Mouse (Mus musculus): ENCODE results near the gene Wipf3. TPM values are rescaled to one million over a fixed set of nuclear protein-coding genes. Genes with fewer than 3 reads are reported as not detected.

Gene Wipf3
- polyA plus RNA-seq (2016; fragmentation: Nextera tagmentation; extraction: Ambion mirVana), result 1.4 and 2.2 TPM in 2 replicates

DNA sequence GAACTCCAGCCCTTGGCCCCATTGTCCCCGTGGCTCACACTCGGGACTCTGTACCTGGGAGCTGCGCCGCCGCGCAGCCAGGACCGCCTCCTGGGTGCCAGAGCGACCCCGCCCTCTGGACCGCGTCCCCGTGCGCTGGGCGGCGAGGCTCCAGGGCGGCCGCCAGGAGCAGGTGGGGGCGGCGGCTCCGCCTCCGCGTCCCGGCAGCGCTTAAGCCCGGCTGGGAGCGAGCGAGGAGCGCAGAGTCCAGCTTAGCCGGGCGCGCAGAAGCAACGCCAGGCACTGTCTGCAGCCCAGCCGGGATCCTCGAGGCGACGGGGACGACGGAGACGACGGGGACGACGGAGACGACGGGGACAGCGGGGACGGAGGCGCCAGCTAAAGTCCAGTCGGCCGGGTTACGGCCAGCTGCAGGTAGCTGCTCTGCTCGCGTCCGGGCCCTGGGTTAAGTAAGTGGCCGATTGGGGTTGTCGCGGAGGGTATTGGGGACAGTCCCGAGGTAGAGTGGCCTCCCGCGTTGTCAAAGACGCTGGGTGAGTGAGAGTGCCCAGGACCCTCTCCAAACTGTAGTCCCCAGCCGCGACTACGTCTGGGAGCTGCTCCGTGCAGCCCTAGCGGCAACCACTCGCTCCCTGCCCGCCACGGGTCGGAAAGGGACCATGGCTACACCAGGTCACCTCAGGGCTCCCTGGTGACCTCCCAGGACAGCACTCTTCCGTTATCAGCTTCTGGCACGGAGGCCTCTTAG is at the start of gene Wipf3:
Wipf3 (plus strand) TSS at position 157 of the 748 bp plus-strand sequence.
- ATAC-seq (ENCODE audit: insufficient number of reproducible peaks, insufficient read depth, low FRiP score, low TSS enrichment), result peak; percentile 74
- Histone ChIP-seq H3K27ac (no peak within 1 kb of the TSS), H3K9me3 (no peaks in the 10 kb centered on the region), H3K27me3 (peaks cover 32% of the 10 kb centered on the region), H3K4me3 (peak within 1 kb of the TSS; percentile 52), H3K36me3 (no peaks in the 10 kb centered on the region), H3K4me1 (peaks cover 15% of the 10 kb centered on the region; the same call in 1 of the 2 replicates), H3K4me2 (replicated peaks) (peak within 1 kb of the TSS; percentile 96), H3K9ac (peak within 1 kb of the TSS; percentile 60)
- WGBS, result 1% methylated on average over 71 of the region's 71 CpGs

- Histone ChIP-seq H3K4me3 (no peak overlapping the region), H3K9ac (no peak overlapping the region), H3K36me3 (no peaks in the 10 kb centered on the region), H3K4me1 (peaks cover 28% of the 10 kb centered on the region), H3K4me2 (replicated peaks) (no peak overlapping the region), H3K27ac (no peak overlapping the region), H3K27me3 (no peaks in the 10 kb centered on the region), H3K9me3 (no peaks in the 10 kb centered on the region)
- no peak for ATAC-seq (ENCODE audit: insufficient number of reproducible peaks, insufficient read depth, low FRiP score, low TSS enrichment)
- WGBS, result 15% methylated on average over 8 of the region's 8 CpGs
Observed at GRCm38 (mm10) chr6:54382636-54383035, 46.8 kb upstream of the Wipf3 start.

GRCm38 (mm10) chr6:54383893-54384524 is 45.4 kb upstream of the Wipf3 start:
- peaks cover 37% of the 10 kb centered on the region for H3K4me1 ChIP-seq
- H3K36me3 ChIP-seq, result no peaks in the 10 kb centered on the region
- 57% methylated on average over 12 of the region's 12 CpGs for WGBS
- H3K9ac ChIP-seq, result no peak overlapping the region
- H3K4me3 ChIP-seq, result no peak overlapping the region
- no peaks in the 10 kb centered on the region for H3K27me3 ChIP-seq
- ATAC-seq (ENCODE audit: insufficient number of reproducible peaks, insufficient read depth, low FRiP score, low TSS enrichment), result no peak
- no peak overlapping the region for H3K27ac ChIP-seq
- no peak overlapping the region for H3K4me2 ChIP-seq (replicated peaks)
- H3K9me3 ChIP-seq, result no peaks in the 10 kb centered on the region

GRCm38 (mm10) chr6:54384777-54385176 is 44.6 kb upstream of the Wipf3 start:
- Histone ChIP-seq H3K9me3 (no peaks in the 10 kb centered on the region), H3K4me3 (no peak overlapping the region), H3K4me2 (replicated peaks) (no peak overlapping the region), H3K36me3 (no peaks in the 10 kb centered on the region), H3K27me3 (no peaks in the 10 kb centered on the region), H3K27ac (no peak overlapping the region), H3K4me1 (peaks cover 40% of the 10 kb centered on the region), H3K9ac (no peak overlapping the region)
- no peak for ATAC-seq (ENCODE audit: insufficient number of reproducible peaks, insufficient read depth, low FRiP score, low TSS enrichment)
- 89% methylated on average over 1 of the region's 1 CpGs for WGBS

DNA sequence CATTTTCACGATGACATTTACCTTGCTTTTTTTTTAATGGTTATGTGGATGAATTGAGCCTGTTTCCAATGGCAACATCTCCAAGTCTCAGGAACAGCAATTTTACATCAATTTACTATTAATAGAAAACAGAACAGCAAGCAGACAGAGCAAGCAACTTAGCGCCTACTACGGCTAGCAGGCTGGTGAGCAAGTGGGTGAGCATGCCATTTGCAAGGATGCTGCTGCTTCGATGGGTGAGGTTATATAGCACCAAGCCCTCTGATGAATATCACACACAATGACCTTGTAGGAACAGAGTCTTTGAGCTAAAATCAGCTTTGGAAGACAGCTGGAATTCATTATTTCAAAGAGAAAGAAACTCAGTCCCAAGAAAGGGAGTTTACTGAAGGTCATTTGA is 43.0 kb upstream of the Wipf3 start:
- no peak overlapping the region for H3K4me3 ChIP-seq
- H3K9me3 ChIP-seq, result no peaks in the 10 kb centered on the region
- H3K4me1 ChIP-seq, result peaks cover 40% of the 10 kb centered on the region
- H3K27ac ChIP-seq, result peak overlapping the region; percentile 65
- 38% methylated on average over 4 of the region's 4 CpGs for WGBS
- no peaks in the 10 kb centered on the region for H3K36me3 ChIP-seq
- H3K9ac ChIP-seq, result no peak overlapping the region
- 0 out of 2 replicates have a peak overlapping the region, but pooled peaks have one; percentile 24 for H3K4me2 ChIP-seq (replicated peaks)
- no peaks in the 10 kb centered on the region for H3K27me3 ChIP-seq
- ATAC-seq (ENCODE audit: insufficient number of reproducible peaks, insufficient read depth, low FRiP score, low TSS enrichment), result no peak

DNA sequence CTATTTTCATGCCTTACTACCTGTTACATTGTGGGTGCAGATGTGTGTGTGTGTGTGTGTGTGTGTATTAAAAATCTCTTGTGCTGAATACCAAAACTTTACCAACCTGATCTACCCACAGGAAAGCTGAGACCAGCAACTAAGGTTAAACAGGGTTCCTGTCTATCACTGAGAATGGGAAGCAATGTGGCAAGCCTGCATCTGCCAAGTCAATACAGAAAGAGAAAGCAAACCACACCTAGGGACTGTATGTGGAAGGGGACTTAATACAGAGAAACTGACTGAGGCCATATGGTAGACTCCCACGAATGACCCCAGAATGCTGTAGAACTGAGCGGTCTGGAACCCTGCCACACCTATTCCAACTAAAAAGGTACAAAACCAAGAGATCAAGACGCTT is 42.4 kb upstream of the Wipf3 start:
- 86% methylated on average over 3 of the region's 3 CpGs for WGBS
- H3K9ac ChIP-seq, result no peak overlapping the region
- no peak overlapping the region for H3K4me2 ChIP-seq (replicated peaks)
- no peak for ATAC-seq (ENCODE audit: insufficient number of reproducible peaks, insufficient read depth, low FRiP score, low TSS enrichment)
- no peaks in the 10 kb centered on the region for H3K27me3 ChIP-seq
- no peaks in the 10 kb centered on the region for H3K9me3 ChIP-seq
- H3K36me3 ChIP-seq, result no peaks in the 10 kb centered on the region
- H3K27ac ChIP-seq, result peak overlapping the region; percentile 65
- H3K4me3 ChIP-seq, result no peak overlapping the region
- H3K4me1 ChIP-seq, result peaks cover 40% of the 10 kb centered on the region

DNA sequence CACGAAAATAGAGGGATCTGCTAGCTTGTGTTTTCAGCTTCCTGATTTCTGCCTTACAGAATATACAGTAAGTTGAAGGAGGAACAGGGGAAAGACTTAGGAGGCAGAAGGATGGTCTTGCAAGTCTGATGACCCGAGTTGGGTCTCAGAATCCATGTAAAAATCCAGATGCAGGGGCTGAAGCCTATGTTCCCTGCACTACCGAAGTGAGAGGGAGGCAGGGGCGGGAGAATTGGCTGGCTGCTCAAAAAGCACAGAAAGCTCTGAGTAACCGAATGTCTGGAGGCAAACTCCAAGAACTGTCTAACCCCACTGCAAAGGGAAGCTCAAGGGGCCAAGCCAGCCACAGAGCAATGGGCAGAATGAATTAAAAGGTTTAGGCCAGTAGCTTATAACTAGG is 41.7 kb upstream of the Wipf3 start:
- WGBS, result 59% methylated on average over 5 of the region's 5 CpGs
- H3K4me3 ChIP-seq, result no peak overlapping the region
- no peaks in the 10 kb centered on the region for H3K36me3 ChIP-seq
- no peak overlapping the region for H3K9ac ChIP-seq
- no peak for ATAC-seq (ENCODE audit: insufficient number of reproducible peaks, insufficient read depth, low FRiP score, low TSS enrichment)
- no peaks in the 10 kb centered on the region for H3K27me3 ChIP-seq
- H3K4me1 ChIP-seq, result peaks cover 37% of the 10 kb centered on the region
- H3K9me3 ChIP-seq, result no peaks in the 10 kb centered on the region
- no peak overlapping the region for H3K4me2 ChIP-seq (replicated peaks)
- no peak overlapping the region for H3K27ac ChIP-seq

DNA sequence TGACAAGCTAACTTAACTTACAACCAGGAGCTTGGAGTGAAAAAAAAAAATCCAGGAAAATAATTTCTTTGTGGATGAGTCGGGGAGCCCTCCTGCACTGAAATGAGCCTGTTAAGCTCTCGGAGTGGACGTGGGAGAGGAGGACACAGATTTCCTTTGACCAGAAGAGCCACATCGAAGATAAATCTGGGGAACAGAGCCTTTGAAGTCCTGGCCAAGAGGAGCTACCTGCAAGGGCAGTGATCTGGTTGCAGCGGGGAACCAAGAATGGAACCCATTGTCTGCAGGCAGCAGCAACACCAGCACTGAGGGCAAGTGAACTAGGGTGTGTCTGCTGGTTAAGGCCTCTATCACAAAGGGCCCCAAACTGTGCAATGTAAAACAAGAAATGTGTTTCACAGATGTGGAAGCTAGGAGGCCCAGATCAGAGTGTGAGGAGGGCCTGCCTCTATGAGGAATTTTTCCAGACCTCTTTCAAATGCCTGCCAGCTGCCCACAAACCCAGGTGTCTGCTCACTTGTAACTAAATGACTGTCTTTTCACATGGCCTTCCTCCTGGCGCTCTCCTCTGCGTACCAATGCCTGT is 40.6 kb upstream of the Wipf3 start:
- Histone ChIP-seq H3K27me3 (no peaks in the 10 kb centered on the region), H3K4me3 (no peak overlapping the region), H3K4me1 (peaks cover 31% of the 10 kb centered on the region), H3K9ac (no peak overlapping the region), H3K36me3 (no peaks in the 10 kb centered on the region), H3K9me3 (no peaks in the 10 kb centered on the region), H3K27ac (no peak overlapping the region), H3K4me2 (replicated peaks) (no peak overlapping the region)
- 55% methylated on average over 7 of the region's 7 CpGs for WGBS
- ATAC-seq (ENCODE audit: insufficient number of reproducible peaks, insufficient read depth, low FRiP score, low TSS enrichment), result no peak

DNA sequence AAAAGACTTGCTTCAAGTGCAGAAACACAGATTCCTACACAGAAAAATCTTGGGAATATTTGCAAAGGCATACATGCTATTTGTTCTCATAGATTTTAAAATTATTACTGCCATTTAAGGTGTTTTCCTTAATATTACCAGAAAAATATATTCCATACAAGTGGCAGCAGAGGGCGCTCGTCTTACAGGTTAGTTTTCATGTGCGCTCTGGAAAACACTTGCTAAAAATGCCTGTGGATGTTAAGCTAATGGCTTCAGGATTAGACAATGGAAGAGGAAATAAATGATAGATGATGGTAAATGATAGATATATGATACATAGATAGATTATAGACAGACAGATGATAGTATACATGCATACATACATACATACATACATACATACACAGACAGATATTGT is 37.6 kb upstream of the Wipf3 start:
- Histone ChIP-seq H3K9me3 (no peaks in the 10 kb centered on the region), H3K4me1 (peaks cover 18% of the 10 kb centered on the region; the same call in 1 of the 2 replicates), H3K27me3 (no peaks in the 10 kb centered on the region), H3K36me3 (no peaks in the 10 kb centered on the region), H3K27ac (no peak overlapping the region), H3K4me3 (no peak overlapping the region), H3K9ac (no peak overlapping the region), H3K4me2 (replicated peaks) (no peak overlapping the region)
- WGBS, result 2% methylated on average over 3 of the region's 3 CpGs
- ATAC-seq (ENCODE audit: insufficient number of reproducible peaks, insufficient read depth, low FRiP score, low TSS enrichment), result no peak

GRCm38 (mm10) chr6:54393886-54394285 is 35.5 kb upstream of the Wipf3 start:
- Histone ChIP-seq H3K27me3 (no peaks in the 10 kb centered on the region), H3K4me3 (no peak overlapping the region), H3K36me3 (no peaks in the 10 kb centered on the region), H3K4me2 (replicated peaks) (no peak overlapping the region), H3K9ac (no peak overlapping the region), H3K27ac (no peak overlapping the region), H3K9me3 (no peaks in the 10 kb centered on the region), H3K4me1 (peaks cover 8% of the 10 kb centered on the region; the same call in 1 of the 2 replicates)
- WGBS, result 76% methylated on average over 6 of the region's 6 CpGs
- no peak for ATAC-seq (ENCODE audit: insufficient number of reproducible peaks, insufficient read depth, low FRiP score, low TSS enrichment)

DNA sequence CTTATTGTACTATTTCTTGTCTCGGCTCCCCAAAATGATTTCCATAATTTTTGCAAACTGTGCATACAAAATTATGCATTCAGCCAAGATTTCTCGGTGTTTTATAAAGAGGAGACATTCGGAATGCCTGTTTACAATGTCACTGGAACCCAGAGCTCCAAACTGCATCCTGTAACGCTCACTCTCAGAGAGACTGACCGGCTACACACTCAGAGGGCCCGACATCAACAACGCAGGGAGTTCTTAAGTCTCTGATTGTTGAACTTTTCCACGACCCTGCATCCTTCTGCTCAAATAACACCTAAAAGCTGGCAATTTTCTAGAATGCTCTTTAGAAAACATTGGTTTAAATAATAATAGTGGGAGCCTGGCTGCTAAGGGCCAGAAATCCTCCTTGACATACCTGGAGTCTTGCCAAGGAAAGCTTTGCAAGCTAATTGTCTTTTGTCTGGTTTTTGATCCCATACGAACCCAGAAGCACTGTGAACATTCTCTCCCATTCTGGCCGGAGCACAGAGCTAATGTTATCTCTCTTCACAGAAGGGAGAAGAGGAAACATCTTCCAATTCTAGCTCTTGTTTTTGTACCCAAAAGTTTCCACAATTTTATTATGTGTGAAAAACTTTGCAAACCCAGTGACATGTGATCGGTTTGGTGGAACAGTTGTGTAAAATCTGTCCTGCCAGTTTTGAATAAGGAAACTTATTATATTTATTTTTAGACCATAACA is 30.0 kb upstream of the Wipf3 start:
- Histone ChIP-seq H3K4me1 (peaks cover 13% of the 10 kb centered on the region; the same call in 1 of the 2 replicates), H3K27me3 (no peaks in the 10 kb centered on the region), H3K4me3 (no peak overlapping the region), H3K36me3 (no peaks in the 10 kb centered on the region), H3K9me3 (no peaks in the 10 kb centered on the region), H3K27ac (no peak overlapping the region), H3K9ac (no peak overlapping the region), H3K4me2 (replicated peaks) (no peak overlapping the region)
- WGBS, result 48% methylated on average over 11 of the region's 11 CpGs
- no peak for ATAC-seq (ENCODE audit: insufficient number of reproducible peaks, insufficient read depth, low FRiP score, low TSS enrichment)
